Mouse (Mus musculus) T-cell, adult 2 months (primary cell): Measurements from ENCODE around the gene Kmt2e.

ENCODE experiments used
- DNase-seq: peaks from one replicate; pipeline ENCODE4 v3.0.0; 2022; ENCODE audit warnings: low spot score

Gene Kmt2e

GRCm38 (mm10) chr5:23432708-23433645 lies 1.3 kb upstream of the Kmt2e start:
- peak; percentile 99 for DNase-seq

- peak; percentile 74 for DNase-seq
Measured at GRCm38 (mm10) chr5:23434598-23435481, 599 bp downstream of the Kmt2e start.

- DNase-seq = peak; percentile 41
Measured at GRCm38 (mm10) chr5:23435482-23436125, 1.4 kb downstream of the Kmt2e start.

GRCm38 (mm10) chr5:23436735-23437134 lies 2.5 kb downstream of the Kmt2e start:
- no peak for DNase-seq

- no peak for DNase-seq
Measured at GRCm38 (mm10) chr5:23439857-23440256, 5.6 kb downstream of the Kmt2e start.

- DNase-seq = no peak
Measured at GRCm38 (mm10) chr5:23440572-23440971, 6.3 kb downstream of the Kmt2e start.

GRCm38 (mm10) chr5:23441916-23442315 lies 7.7 kb downstream of the Kmt2e start:
- no peak for DNase-seq

GRCm38 (mm10) chr5:23444411-23444810 lies 10.2 kb downstream of the Kmt2e start:
- no peak for DNase-seq

- DNase-seq = peak; percentile 44
Measured at GRCm38 (mm10) chr5:23453561-23453960, 19.3 kb downstream of the Kmt2e start.

GRCm38 (mm10) chr5:23461688-23462087 lies 27.4 kb downstream of the Kmt2e start:
- DNase-seq = no peak

GRCm38 (mm10) chr5:23464247-23464646 lies 30.0 kb downstream of the Kmt2e start:
- no peak for DNase-seq

- no peak for DNase-seq
Measured at GRCm38 (mm10) chr5:23464743-23465142, 30.5 kb downstream of the Kmt2e start.

- no peak for DNase-seq
Measured at GRCm38 (mm10) chr5:23466546-23466945, 32.3 kb downstream of the Kmt2e start.

- peak; percentile 24 for DNase-seq
Measured at GRCm38 (mm10) chr5:23473098-23473873, 39.0 kb downstream of the Kmt2e start.

- DNase-seq = no peak
Measured at GRCm38 (mm10) chr5:23483811-23484210, 49.6 kb downstream of the Kmt2e start.

GRCm38 (mm10) chr5:23489231-23489630 lies 55.0 kb downstream of the Kmt2e start:
- DNase-seq = no peak

GRCm38 (mm10) chr5:23490797-23491196 lies 56.6 kb downstream of the Kmt2e start:
- DNase-seq = no peak

- DNase-seq = no peak
Measured at GRCm38 (mm10) chr5:23496396-23496795, 62.2 kb downstream of the Kmt2e start.

GRCm38 (mm10) chr5:23496933-23497332 lies 62.7 kb downstream of the Kmt2e start:
- DNase-seq = no peak

GRCm38 (mm10) chr5:23497920-23498319 lies 63.7 kb downstream of the Kmt2e start:
- no peak for DNase-seq

GRCm38 (mm10) chr5:23499257-23499656 lies 65.0 kb downstream of the Kmt2e start:
- DNase-seq = no peak
